In the genomic region with DNA sequence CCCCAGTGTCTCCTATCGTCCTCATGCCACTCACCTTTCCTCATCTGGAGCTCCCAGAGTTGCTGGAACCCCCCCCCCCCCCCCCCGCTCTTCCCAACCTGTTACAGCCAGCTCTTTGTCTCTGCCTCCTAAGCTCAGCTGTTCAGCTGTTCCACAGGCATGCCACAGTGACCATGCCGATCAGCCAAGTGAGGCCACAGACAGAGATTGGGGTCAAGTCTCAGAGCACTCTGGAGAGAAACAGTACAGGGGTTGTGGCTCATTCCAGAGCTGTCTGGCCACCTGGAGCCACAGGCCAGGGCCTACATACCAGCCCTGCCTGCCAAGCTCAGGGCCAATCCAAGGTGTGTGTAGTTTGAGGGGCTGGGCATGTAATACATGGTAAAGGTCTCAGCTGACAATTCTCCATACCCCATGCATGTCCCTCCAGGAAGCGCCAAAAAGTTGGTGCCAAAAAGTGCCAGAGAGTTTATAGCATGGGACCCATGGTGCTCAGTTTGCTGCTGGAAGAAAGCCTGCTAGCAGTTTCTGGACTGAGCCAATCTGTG, we compare ENCODE assay signal across 1 mouse cellular context.
TF ChIP-seq lines count a peak whose summit lies in the region.

No protein-coding gene starts in this region.

TF ChIP-seq in myocyte, 11 proteins besides CTCF, POLR2A, EP300 and RAD21:
- TF ChIP-seq MYOG (IDR thresholded peaks at IDR 0.05; ENCODE audit: control insufficient read depth in 1 of 3, insufficient read depth in 1 of 3, insufficient read length in 2 of 3, low read depth in 2 of 3) (peak in 2 of 3 experiments; percentile 73 to 89), USF1 (IDR thresholded peaks at IDR 0.05; ENCODE audit: low read depth) (no peak), MYOD1 (IDR thresholded peaks at IDR 0.05; ENCODE audit: control insufficient read depth in 1 of 3, insufficient read length in 2 of 3, low read depth in 2 of 3) (peak in 2 of 3 experiments; percentile 72 to 77)
TF ChIP-seq in myocyte: peak in this region for 2.
